ENCODE assay signal across 10 mouse cellular contexts in genomic region chr17:50678748-50679147, GRCm38 (mm10).
DNase-seq lines count a peak whose midpoint lies in the region; ATAC-seq and TF ChIP-seq lines count a peak whose summit lies in the region.
"Had no signal": no experiment of that assay in that cellular context is flagged by ENCODE, and none has a peak within 500 bp of the region (broad histone marks: within the 10 kb centered on the region; RNA-seq: fewer than 3 reads in every experiment).

No protein-coding gene starts in this region.

- no peak for TF ChIP-seq CTCF in lung, embryonic 14.5 days (IDR thresholded peaks at IDR 0.05; ENCODE audit: low read depth)

- DNase-seq in heart, postnatal 4 days, result no peak
- DNase-seq in lung, embryonic 14.5 days, result no peak
- DNase-seq in lung, postnatal 4 days, result no peak
- DNase-seq in embryonic facial prominence, embryonic 14.5 days (ENCODE audit: low spot score), result no peak
- DNase-seq in limb, embryonic 14.5 days (ENCODE audit: low spot score), result peak; percentile 21
- DNase-seq in gastrocnemius, postnatal 14 days, result no peak
- DNase-seq in kidney, adult 9 months, result no peak

- H3K36me3 ChIP-seq in heart, embryonic 14.5 days (ENCODE audit: control insufficient read depth, insufficient read depth, low read length), result no peaks in the 10 kb centered on the region
- H3K36me3 ChIP-seq in lung, embryonic 14.5 days (ENCODE audit: insufficient read depth), result no peaks in the 10 kb centered on the region
- H3K36me3 ChIP-seq in embryonic facial prominence, embryonic 14.5 days (ENCODE audit: control insufficient read depth, insufficient read depth, low read length), result no peaks in the 10 kb centered on the region
- H3K36me3 ChIP-seq in limb, embryonic 14.5 days (ENCODE audit: control insufficient read depth, insufficient read depth, low read length), result no peaks in the 10 kb centered on the region
- H3K36me3 ChIP-seq: heart, embryonic 12.5 days; neural tube, embryonic 12.5 days had no signal

- peak overlapping the region; percentile 33 to 53; a peak in 3 of 4 replicates for H3K27ac ChIP-seq in heart, embryonic 14.5 days (replicated peaks in 1 of 2; ENCODE audit: control insufficient read depth in 1 of 2, insufficient read depth in 1 of 2, low read depth in 2 of 2, low read length in 2 of 2)
- H3K27ac ChIP-seq in lung, embryonic 14.5 days (ENCODE audit: low read depth), result peak overlapping the region; percentile 65
- peak overlapping the region; percentile 74 for H3K27ac ChIP-seq in embryonic facial prominence, embryonic 14.5 days (replicated peaks; ENCODE audit: low read depth, low read length)
- H3K27ac ChIP-seq in limb, embryonic 14.5 days (replicated peaks; ENCODE audit: low read depth, low read length), result peak overlapping the region; percentile 72
- H3K27ac ChIP-seq: neural tube, embryonic 12.5 days had no signal

- 80% methylated on average over 2 of the region's 2 CpGs for WGBS in heart, embryonic 14.5 days
- WGBS in lung, embryonic 14.5 days, result 72% methylated on average over 2 of the region's 2 CpGs
- WGBS in embryonic facial prominence, embryonic 14.5 days, result 56% methylated on average over 2 of the region's 2 CpGs
- WGBS in limb, embryonic 14.5 days, result 29% methylated on average over 2 of the region's 2 CpGs

- no peak overlapping the region for H3K9ac ChIP-seq in heart, embryonic 14.5 days (ENCODE audit: low read length)
- no peak overlapping the region for H3K9ac ChIP-seq in lung, embryonic 14.5 days
- no peak overlapping the region for H3K9ac ChIP-seq in embryonic facial prominence, embryonic 14.5 days (ENCODE audit: low read depth, low read length)
- H3K9ac ChIP-seq in limb, embryonic 14.5 days (ENCODE audit: low read depth, low read length, severe bottlenecking), result no peak overlapping the region
- H3K9ac ChIP-seq: heart, embryonic 12.5 days; neural tube, embryonic 12.5 days had no signal

- no peak for ATAC-seq in heart, embryonic 14.5 days (ENCODE audit: insufficient number of reproducible peaks, insufficient read depth, low FRiP score, low read depth)
- 0 out of 2 replicates have a peak, but pooled peaks have one; percentile 5 for ATAC-seq in lung, embryonic 14.5 days (ENCODE audit: insufficient read depth)
- peak; percentile 48 for ATAC-seq in embryonic facial prominence, embryonic 14.5 days (ENCODE audit: low read depth)
- ATAC-seq in limb, embryonic 14.5 days (ENCODE audit: low FRiP score, low read depth), result no peak

- peaks cover 16 to 28% of the 10 kb centered on the region in 2 experiments for H3K4me1 ChIP-seq in heart, embryonic 14.5 days (ENCODE audit: control insufficient read depth in 2 of 2, insufficient read depth in 2 of 2, low read length in 2 of 2)
- no peaks in the 10 kb centered on the region; the same call in 1 of the 2 replicates for H3K4me1 ChIP-seq in lung, embryonic 14.5 days (ENCODE audit: insufficient read depth)
- H3K4me1 ChIP-seq in embryonic facial prominence, embryonic 14.5 days (ENCODE audit: control insufficient read depth, insufficient read depth, low read length), result peaks cover 14% of the 10 kb centered on the region; the same call in 1 of the 2 replicates
- peaks cover 16% of the 10 kb centered on the region for H3K4me1 ChIP-seq in limb, embryonic 14.5 days (ENCODE audit: control insufficient read depth, insufficient read depth, low read length)
- H3K4me1 ChIP-seq: neural tube, embryonic 12.5 days had no signal

- H3K4me2 ChIP-seq in heart, embryonic 14.5 days (ENCODE audit: low read length), result no peak overlapping the region
- no peak overlapping the region for H3K4me2 ChIP-seq in lung, embryonic 14.5 days
- no peak overlapping the region for H3K4me2 ChIP-seq in embryonic facial prominence, embryonic 14.5 days (ENCODE audit: low read depth, low read length)
- H3K4me2 ChIP-seq in limb, embryonic 14.5 days (replicated peaks; ENCODE audit: low read depth, low read length, severe bottlenecking), result no peak overlapping the region
- H3K4me2 ChIP-seq: heart, embryonic 12.5 days; neural tube, embryonic 12.5 days had no signal

- no peak for TF ChIP-seq POLR2A in limb, embryonic 14.5 days (IDR thresholded peaks at IDR 0.05; ENCODE audit: borderline replicate concordance, extremely low read depth, insufficient read depth, insufficient read length)

- H3K9me3 ChIP-seq in heart, embryonic 14.5 days (ENCODE audit: control insufficient read depth, low read length), result no peaks in the 10 kb centered on the region
- H3K9me3 ChIP-seq in lung, embryonic 14.5 days (ENCODE audit: low read depth, low read length), result no peaks in the 10 kb centered on the region
- H3K9me3 ChIP-seq in embryonic facial prominence, embryonic 14.5 days (ENCODE audit: control insufficient read depth, low read length), result no peaks in the 10 kb centered on the region
- H3K9me3 ChIP-seq in limb, embryonic 14.5 days (ENCODE audit: control insufficient read depth, low read length), result no peaks in the 10 kb centered on the region
- H3K9me3 ChIP-seq: heart, embryonic 12.5 days; neural tube, embryonic 12.5 days had no signal

- H3K4me3 ChIP-seq in heart, embryonic 14.5 days (ENCODE audit: control insufficient read depth in 1 of 2, insufficient read depth in 1 of 2, low read depth in 1 of 2, low read length in 2 of 2), result no peak overlapping the region
- no peak overlapping the region for H3K4me3 ChIP-seq in lung, embryonic 14.5 days (ENCODE audit: low read depth, low read length)
- H3K4me3 ChIP-seq in embryonic facial prominence, embryonic 14.5 days (ENCODE audit: low read depth, low read length), result no peak overlapping the region
- no peak overlapping the region for H3K4me3 ChIP-seq in limb, embryonic 14.5 days (replicated peaks; ENCODE audit: low read length)
- H3K4me3 ChIP-seq: heart, embryonic 12.5 days; neural tube, embryonic 12.5 days had no signal

- intact Hi-C loops in gastrocnemius, postnatal 14 days (cut with DNase I; ENCODE audit: low total_unique reads), result no loop called here

- H3K27me3 ChIP-seq in heart, embryonic 14.5 days (ENCODE audit: control insufficient read depth, insufficient read depth, low read length), result no peaks in the 10 kb centered on the region
- no peaks in the 10 kb centered on the region for H3K27me3 ChIP-seq in lung, embryonic 14.5 days (ENCODE audit: insufficient read depth, low read length)
- H3K27me3 ChIP-seq in embryonic facial prominence, embryonic 14.5 days (replicated peaks; ENCODE audit: control insufficient read depth, insufficient read depth, low read length), result no peaks in the 10 kb centered on the region
- H3K27me3 ChIP-seq in limb, embryonic 14.5 days (ENCODE audit: control insufficient read depth, insufficient read depth, low read length), result no peaks in the 10 kb centered on the region
- H3K27me3 ChIP-seq: heart, embryonic 12.5 days; neural tube, embryonic 12.5 days had no signal

Comparison
In these comparisons a context has a peak if more than half of its experiments do, and no peak if none do; other contexts are left out.
1. ATAC-seq: peak in lung, embryonic 14.5 days (single experiment) and embryonic facial prominence, embryonic 14.5 days (single experiment); none in heart, embryonic 14.5 days (single experiment) and limb, embryonic 14.5 days (single experiment).
2. Peak in every context shown above with its lines, with median percentiles within 50 percentile points of each other: H3K27ac ChIP-seq.